Mouse (Mus musculus) forebrain, embryonic 14.5 days (tissue): ENCODE measurements around the gene Pou5f1. TPM values are rescaled to one million over a fixed set of nuclear protein-coding genes. Genes with fewer than 3 reads are reported as not detected.
"Not testable (repeated sequence)": the region's sequence is repeated elsewhere in the genome, so short reads cannot be mapped to it uniquely, and the experiment has no call there.

Experiments used
- ATAC-seq: fragments of 200-750 bp; cut with Nextera tagmentation; 2 replicates; pipeline ENCODE4 v1.8.0; 2017; ENCODE audit warnings: mild to moderate bottlenecking, moderate library complexity
- DNase-seq: peaks from one replicate; pipeline ENCODE4 v3.0.0-alpha.2; 2015; ENCODE audit warnings: low spot score
- H3K27ac ChIP-seq: fragments of 300-500 bp; sonication (generic); 2 replicates; pipeline ENCODE4 v1.5.1; 2014; ENCODE audit warnings: low read depth, mild to moderate bottlenecking, control low read depth, low read length, moderate library complexity
- H3K27me3 ChIP-seq: fragments of 300-500 bp; sonication (generic); replicated peaks from 2 replicates; pipeline ENCODE4 v1.6.1; 2014; ENCODE audit warnings: low read length, control low read depth, mixed read lengths; ENCODE audit not compliant: control insufficient read depth, insufficient read depth
- H3K36me3 ChIP-seq: fragments of 300-500 bp; sonication (generic); 2 replicates; pipeline ENCODE4 v1.6.1; 2014; ENCODE audit warnings: low read length, control low read depth; ENCODE audit not compliant: control insufficient read depth, insufficient read depth
- H3K4me1 ChIP-seq: fragments of 300-500 bp; sonication (generic); 2 replicates; pipeline ENCODE4 v1.6.1; 2014; ENCODE audit warnings: antibody characterized with exemption, low read length, control low read depth; ENCODE audit not compliant: control insufficient read depth, insufficient read depth
- H3K4me2 ChIP-seq: fragments of 300-500 bp; sonication (generic); 2 replicates; pipeline ENCODE4 v1.6.1; 2014; ENCODE audit warnings: mild to moderate bottlenecking, control low read depth, low read length
- H3K4me3 ChIP-seq: fragments of 300-500 bp; sonication (generic); 2 replicates; pipeline ENCODE4 v1.5.1; 2014; ENCODE audit warnings: low read depth, low read length, control low read depth
- H3K9ac ChIP-seq: fragments of 300-500 bp; sonication (generic); 2 replicates; pipeline ENCODE4 v1.6.1; 2014; ENCODE audit warnings: mild to moderate bottlenecking, low read length, control low read depth, moderate library complexity
- H3K9me3 ChIP-seq: fragments of 300-500 bp; sonication (generic); replicated peaks from 2 replicates; pipeline ENCODE4 v1.6.1; 2016; ENCODE audit warnings: low read length, control low read depth, mixed read lengths; ENCODE audit not compliant: control insufficient read depth
- WGBS: fragments of 180-500 bp; shearing (Covaris S2); extraction: QIAGEN DNeasy Blood & Tissue Kit; methylation state at CpG from one replicate; pipeline ENCODE4 v1.1.7; 2014; 5-methylcytosine and 5-hydroxymethylcytosine counted together
- polyA plus RNA-seq: library from polyadenylated mRNA; unstranded; fragments of >200 nt; fragmentation: Nextera tagmentation; extraction: Ambion mirVana; gene quantifications from 2 replicates; pipeline ENCODE4 v1.2.1, GENCODE M21; 2014

Pou5f1 gene
- polyA plus RNA-seq, 1 experiment from 2014 or later, result not detected

DNA sequence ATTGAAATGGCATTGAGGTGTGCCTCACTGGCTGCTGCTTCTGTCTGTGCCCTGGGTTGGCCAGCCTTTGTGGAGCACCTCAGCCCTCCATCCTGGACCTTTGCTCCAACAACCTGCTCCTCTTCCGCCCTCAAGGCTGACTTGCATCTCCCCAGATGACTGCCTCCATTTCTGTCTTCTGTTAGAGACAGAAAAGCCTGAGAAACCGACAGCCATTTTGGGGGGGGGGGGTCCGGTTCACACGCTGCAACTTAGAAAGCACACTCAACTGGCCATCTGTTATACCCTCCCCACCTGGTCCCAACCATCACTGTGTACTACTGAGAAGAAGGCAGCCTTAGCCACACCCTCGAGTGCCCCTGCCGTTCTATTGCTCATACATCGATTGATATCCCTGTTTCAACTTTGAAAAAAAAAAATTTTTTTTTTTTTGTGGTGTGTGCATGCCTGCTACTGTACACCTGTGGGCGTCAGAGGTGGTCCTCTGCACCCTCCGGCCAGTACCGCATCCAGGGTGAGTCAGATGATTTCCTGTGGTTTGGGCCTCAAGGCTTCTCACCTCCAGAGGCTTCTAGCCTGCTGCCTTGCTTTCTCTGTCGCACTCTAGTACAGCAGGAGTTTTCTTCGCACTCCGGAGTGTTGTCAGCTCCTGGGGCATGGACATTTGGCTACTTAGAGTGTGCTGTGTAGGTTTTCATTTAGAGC, 1.9 kb downstream of the Pou5f1 start:
- Histone ChIP-seq H3K27me3 (peaks cover 18% of the 10 kb centered on the region), H3K4me2 (no peak overlapping the region), H3K4me3 (no peak overlapping the region), H3K4me1 (peaks cover 4% of the 10 kb centered on the region; the same call in 1 of the 2 replicates), H3K9ac (no peak overlapping the region), H3K27ac (no peak overlapping the region), H3K36me3 (no peaks in the 10 kb centered on the region), H3K9me3 (no peaks in the 10 kb centered on the region)
- 32% methylated on average over 13 of the region's 13 CpGs for WGBS
- DNase-seq (no peak), ATAC-seq (no peak)

GRCm38 (mm10) chr17:35508279-35508678, 2.5 kb downstream of the Pou5f1 start:
- 52% methylated on average over 4 of the region's 5 CpGs for WGBS
- not testable (repeated sequence) for H3K9ac ChIP-seq, DNase-seq, H3K27ac ChIP-seq, ATAC-seq, H3K4me3 ChIP-seq, H3K4me1 ChIP-seq, H3K36me3 ChIP-seq, H3K9me3 ChIP-seq, H3K4me2 ChIP-seq
- peaks cover 18% of the 10 kb centered on the region for H3K27me3 ChIP-seq

- 27% methylated on average over 8 of the region's 8 CpGs for WGBS
- peaks cover 18% of the 10 kb centered on the region for H3K27me3 ChIP-seq
- H3K4me2 ChIP-seq, result no peak overlapping the region
- no peaks in the 10 kb centered on the region for H3K36me3 ChIP-seq
- no peak overlapping the region for H3K9ac ChIP-seq
- H3K4me1 ChIP-seq, result peaks cover 4% of the 10 kb centered on the region; the same call in 1 of the 2 replicates
- ATAC-seq (peak; percentile 37; the same call in 1 of the 2 replicates), DNase-seq (peak; percentile 53)
- no peak overlapping the region for H3K27ac ChIP-seq
- no peak overlapping the region for H3K4me3 ChIP-seq
- H3K9me3 ChIP-seq, result no peaks in the 10 kb centered on the region
These were observed 3.5 kb downstream of the Pou5f1 start for GRCm38 (mm10) chr17:35509284-35509683.

DNA sequence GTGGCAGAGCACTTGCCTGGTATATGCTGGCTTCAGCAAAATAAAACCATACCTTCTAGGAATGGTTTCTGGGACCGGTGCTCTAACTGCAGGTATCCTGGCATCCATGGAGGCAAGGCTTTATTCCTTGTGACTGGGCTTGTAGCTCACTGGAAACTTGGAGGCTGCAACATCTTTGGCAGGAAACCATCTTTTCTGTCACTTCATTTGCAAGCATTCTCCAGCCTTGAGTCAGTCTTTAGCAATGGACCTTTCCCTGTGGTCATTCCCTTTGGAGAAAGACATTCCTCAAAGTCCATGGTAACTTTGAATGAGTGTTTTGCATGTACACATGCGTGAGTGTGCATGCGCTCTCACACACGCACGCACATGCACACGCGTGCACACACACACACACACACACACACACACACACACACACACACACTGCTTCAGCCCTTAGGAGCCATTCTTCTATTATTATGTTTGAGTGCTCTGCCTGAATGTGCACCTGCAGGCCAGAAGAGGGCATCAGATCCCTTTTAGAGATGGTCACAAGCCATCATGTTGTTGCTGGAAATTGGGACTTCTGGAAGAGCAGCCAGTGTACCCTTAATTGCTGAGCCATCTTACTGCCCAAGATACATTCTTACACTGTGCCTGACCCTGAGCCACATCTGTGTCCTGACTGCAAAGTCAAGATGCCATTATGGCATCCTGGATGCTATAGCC, 7.3 kb downstream of the Pou5f1 start:
- DNase-seq (peak; percentile 25), ATAC-seq (no peak)
- no peak overlapping the region for H3K27ac ChIP-seq
- H3K27me3 ChIP-seq, result no peaks in the 10 kb centered on the region
- no peak overlapping the region for H3K4me3 ChIP-seq
- no peak overlapping the region for H3K4me2 ChIP-seq
- WGBS, result 95% methylated on average over 7 of the region's 7 CpGs
- no peaks in the 10 kb centered on the region for H3K9me3 ChIP-seq
- H3K36me3 ChIP-seq, result no peaks in the 10 kb centered on the region
- H3K4me1 ChIP-seq, result peaks cover 18% of the 10 kb centered on the region; the same call in 1 of the 2 replicates
- H3K9ac ChIP-seq, result no peak overlapping the region

GRCm38 (mm10) chr17:35513886-35514285, 8.1 kb downstream of the Pou5f1 start:
- peak overlapping the region; percentile 79; the same call in 1 of the 2 replicates for H3K4me2 ChIP-seq
- 23% methylated on average over 2 of the region's 2 CpGs for WGBS
- peak; percentile 73 for DNase-seq
- peaks cover 18% of the 10 kb centered on the region; the same call in 1 of the 2 replicates for H3K4me1 ChIP-seq
- no peak overlapping the region for H3K4me3 ChIP-seq
- H3K27ac ChIP-seq, result no peak overlapping the region
- H3K27me3 ChIP-seq, result no peaks in the 10 kb centered on the region
- ATAC-seq, result no peak
- H3K9me3 ChIP-seq, result no peaks in the 10 kb centered on the region
- H3K36me3 ChIP-seq, result no peaks in the 10 kb centered on the region
- no peak overlapping the region for H3K9ac ChIP-seq

GRCm38 (mm10) chr17:35514756-35515155, 8.9 kb downstream of the Pou5f1 start:
- no peaks in the 10 kb centered on the region for H3K27me3 ChIP-seq
- H3K4me1 ChIP-seq, result peaks cover 14% of the 10 kb centered on the region; the same call in 1 of the 2 replicates
- no peaks in the 10 kb centered on the region for H3K9me3 ChIP-seq
- H3K9ac ChIP-seq, result peak overlapping the region; percentile 61; the same call in 1 of the 2 replicates
- H3K36me3 ChIP-seq, result no peaks in the 10 kb centered on the region
- DNase-seq (no peak), ATAC-seq (no peak)
- H3K4me2 ChIP-seq, result peak overlapping the region; percentile 79
- 63% methylated on average over 6 of the region's 6 CpGs for WGBS
- H3K4me3 ChIP-seq, result peak overlapping the region; percentile 43; the same call in 1 of the 2 replicates
- no peak overlapping the region for H3K27ac ChIP-seq

- H3K36me3 ChIP-seq, result no peaks in the 10 kb centered on the region
- DNase-seq, result peak; percentile 54
- peak overlapping the region; percentile 61 for H3K9ac ChIP-seq
- H3K4me1 ChIP-seq, result peaks cover 14% of the 10 kb centered on the region; the same call in 1 of the 2 replicates
- H3K4me3 ChIP-seq, result peak overlapping the region; percentile 43
- no peak overlapping the region for H3K27ac ChIP-seq
- ATAC-seq, result peak; percentile 38; the same call in 1 of the 2 replicates
- no peaks in the 10 kb centered on the region for H3K27me3 ChIP-seq
- 6% methylated on average over 25 of the region's 25 CpGs for WGBS
- peak overlapping the region; percentile 79 for H3K4me2 ChIP-seq
- no peaks in the 10 kb centered on the region for H3K9me3 ChIP-seq
These were observed 10.3 kb downstream of the Pou5f1 start for GRCm38 (mm10) chr17:35515911-35516640.

GRCm38 (mm10) chr17:35516652-35517500, 11.1 kb downstream of the Pou5f1 start, which contains the start of the genes Tcf19 and Cchcr1:
TSS of gene Tcf19 (minus strand) at chr17:35516824.
TSS of gene Cchcr1 (plus strand) at chr17:35517100.
- H3K4me3 ChIP-seq, result peak within 1 kb of the TSS; percentile 43
- H3K9me3 ChIP-seq, result no peaks in the 10 kb centered on the region
- peak; percentile 98 for DNase-seq
- no peaks in the 10 kb centered on the region; the same call in 1 of the 2 replicates for H3K36me3 ChIP-seq
- ATAC-seq, result peak; percentile 96
- peak within 1 kb of the TSS; percentile 61 for H3K9ac ChIP-seq
- 1% methylated on average over 67 of the region's 67 CpGs for whole genome bisulfite sequencing
- H3K27ac ChIP-seq, result no peak within 1 kb of the TSS; the same call in 1 of the 2 replicates
- H3K4me1 ChIP-seq, result peaks cover 14% of the 10 kb centered on the region; the same call in 1 of the 2 replicates
- H3K27me3 ChIP-seq, result no peaks in the 10 kb centered on the region
- H3K4me2 ChIP-seq, result peak within 1 kb of the TSS; percentile 79
